Mouse (Mus musculus) lung, embryonic 14.5 days (tissue): ENCODE measurements around the gene Rapgef2. TPM values are rescaled to one million over a fixed set of nuclear protein-coding genes. Genes with fewer than 3 reads are reported as not detected.
A peak's percentile ranks its signal among the peaks of the same experiment; 100 is the strongest.

ENCODE experiments used
- ATAC-seq: fragments of 200-750 bp; cut with Nextera tagmentation; 2 replicates; pipeline ENCODE4 v1.8.0; 2017; ENCODE audit warnings: mild to moderate bottlenecking, moderate TSS enrichment, moderate library complexity; ENCODE audit not compliant: insufficient read depth
- DNase-seq: peaks from one replicate; pipeline ENCODE4 v3.0.0-alpha.2; 2015
- H3K27ac ChIP-seq: fragments of 300-500 bp; sonication (generic); 2 replicates; pipeline ENCODE4 v1.5.1; 2014; ENCODE audit warnings: low read depth, mild to moderate bottlenecking, moderate library complexity
- H3K27me3 ChIP-seq: fragments of 300-500 bp; sonication (generic); 2 replicates; pipeline ENCODE4 v1.6.1; 2014; ENCODE audit warnings: low read length, control low read depth; ENCODE audit not compliant: insufficient read depth
- H3K36me3 ChIP-seq: fragments of 300-500 bp; sonication (generic); 2 replicates; pipeline ENCODE4 v1.6.1; 2014; ENCODE audit warnings: control low read depth; ENCODE audit not compliant: insufficient read depth
- H3K4me1 ChIP-seq: fragments of 300-500 bp; sonication (generic); 2 replicates; pipeline ENCODE4 v1.6.1; 2014; ENCODE audit warnings: antibody characterized with exemption, control low read depth; ENCODE audit not compliant: insufficient read depth
- H3K4me2 ChIP-seq: fragments of 300-500 bp; sonication (generic); 2 replicates; pipeline ENCODE4 v1.6.1; 2014; ENCODE audit warnings: mild to moderate bottlenecking
- H3K4me3 ChIP-seq: fragments of 300-500 bp; sonication (generic); 2 replicates; pipeline ENCODE4 v1.5.1; 2014; ENCODE audit warnings: low read depth, low read length
- H3K9ac ChIP-seq: fragments of 300-500 bp; sonication (generic); 2 replicates; pipeline ENCODE4 v1.6.1; 2014
- H3K9me3 ChIP-seq: fragments of 300-500 bp; sonication (generic); 2 replicates; pipeline ENCODE4 v1.6.1; 2016; ENCODE audit warnings: low read depth, low read length, control low read depth
- CTCF ChIP-seq: IDR thresholded peaks from 2 replicates; pipeline ENCODE4 v1.5.1; 2016; ENCODE audit warnings: antibody characterized with exemption, low read depth
- WGBS: fragments of 180-500 bp; shearing (Covaris S2); extraction: QIAGEN DNeasy Blood & Tissue Kit; methylation state at CpG from one replicate; pipeline ENCODE4 v1.1.7; 2014; 5-methylcytosine and 5-hydroxymethylcytosine counted together
- polyA plus RNA-seq: library from polyadenylated mRNA; unstranded; fragments of >200 nt; fragmentation: Nextera tagmentation; extraction: Ambion mirVana; gene quantifications from 2 replicates; pipeline ENCODE4 v1.2.1, GENCODE M21; 2014

The Rapgef2 gene
- polyA plus RNA-seq, 1 experiment from 2014 or later: 10.1 TPM

DNA sequence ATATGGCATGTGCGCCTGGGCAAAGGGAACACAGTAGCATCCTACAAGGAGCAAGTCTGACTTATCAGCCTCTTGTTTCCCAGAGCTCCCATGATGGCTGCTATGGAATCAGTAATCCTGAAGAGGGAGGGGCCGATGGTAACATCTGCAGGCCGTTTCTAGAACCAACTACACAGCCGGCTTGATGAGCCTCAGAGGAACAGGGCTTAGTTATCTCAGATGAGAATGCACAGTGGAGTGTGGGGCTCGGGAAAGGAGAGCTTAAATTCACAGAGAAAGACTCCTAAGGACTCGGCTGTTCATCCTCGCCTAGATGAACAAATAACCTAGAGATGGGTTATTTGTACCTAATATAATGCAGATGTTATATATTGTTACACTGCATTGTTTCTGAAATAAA lies 164.9 kb downstream of the Rapgef2 start:
- 81% methylated on average over 7 of the region's 7 CpGs for WGBS
- DNase-seq: no peak
- Histone ChIP-seq H3K4me3 (no peak overlapping the region), H3K9me3 (no peaks in the 10 kb centered on the region), H3K27ac (no peak overlapping the region), H3K4me2 (no peak overlapping the region), H3K36me3 (no peaks in the 10 kb centered on the region), H3K27me3 (no peaks in the 10 kb centered on the region), H3K4me1 (no peaks in the 10 kb centered on the region), H3K9ac (no peak overlapping the region)
- no peak for ATAC-seq
- TF ChIP-seq CTCF: no peak

DNA sequence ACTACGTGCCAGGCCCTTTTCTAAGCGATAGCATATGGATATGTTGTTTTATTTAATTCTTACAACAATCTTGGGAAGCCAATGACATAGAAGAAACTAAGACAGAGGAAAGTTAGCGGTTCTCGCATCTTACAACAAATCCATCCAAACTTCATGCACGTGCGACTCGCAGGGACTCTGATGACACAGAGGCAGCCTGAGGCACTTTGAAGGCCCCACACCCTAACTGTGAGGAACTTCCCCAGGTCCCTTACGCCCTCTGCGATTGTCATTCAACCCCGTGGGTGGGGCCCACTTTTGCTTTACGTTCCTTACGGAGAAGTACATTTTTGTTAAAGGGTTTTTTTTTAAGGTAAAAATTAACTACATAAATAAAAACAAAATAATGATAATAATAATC lies 166.3 kb downstream of the Rapgef2 start:
- WGBS: 93% methylated on average over 12 of the region's 12 CpGs
- no peaks in the 10 kb centered on the region for H3K36me3 ChIP-seq
- no peak overlapping the region for H3K27ac ChIP-seq
- no peak for TF ChIP-seq CTCF
- H3K27me3 ChIP-seq: no peaks in the 10 kb centered on the region
- no peaks in the 10 kb centered on the region for H3K9me3 ChIP-seq
- H3K4me3 ChIP-seq: no peak overlapping the region
- DNase-seq (no peak), ATAC-seq (no peak)
- no peak overlapping the region for H3K9ac ChIP-seq
- no peaks in the 10 kb centered on the region for H3K4me1 ChIP-seq
- H3K4me2 ChIP-seq: no peak overlapping the region

DNA sequence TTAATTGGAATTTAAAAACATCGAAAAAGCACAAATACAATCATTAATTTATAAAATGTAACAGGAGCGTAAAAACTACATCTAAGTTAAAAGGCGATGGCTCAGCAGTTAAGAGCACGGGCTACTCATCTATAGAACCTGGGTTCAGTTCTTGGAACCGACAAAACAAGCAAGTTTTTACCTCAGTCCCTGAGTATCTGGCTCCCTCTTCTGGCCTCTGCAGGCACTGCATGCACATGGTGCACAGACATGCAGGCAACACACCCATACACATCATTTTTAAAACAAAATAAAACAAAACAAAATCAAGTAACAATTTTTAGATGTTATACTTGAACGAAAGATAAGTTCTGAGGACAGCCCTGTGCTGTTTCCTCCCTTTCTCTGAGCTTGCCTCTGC lies 176.2 kb downstream of the Rapgef2 start:
- Histone ChIP-seq H3K36me3 (no peaks in the 10 kb centered on the region), H3K4me3 (no peak overlapping the region), H3K9me3 (no peaks in the 10 kb centered on the region), H3K27me3 (no peaks in the 10 kb centered on the region), H3K4me1 (no peaks in the 10 kb centered on the region), H3K27ac (no peak overlapping the region), H3K9ac (no peak overlapping the region), H3K4me2 (no peak overlapping the region)
- ATAC-seq (no peak), DNase-seq (peak; percentile 44)
- peak; percentile 54 for TF ChIP-seq CTCF
- 93% methylated on average over 6 of the region's 6 CpGs for WGBS

DNA sequence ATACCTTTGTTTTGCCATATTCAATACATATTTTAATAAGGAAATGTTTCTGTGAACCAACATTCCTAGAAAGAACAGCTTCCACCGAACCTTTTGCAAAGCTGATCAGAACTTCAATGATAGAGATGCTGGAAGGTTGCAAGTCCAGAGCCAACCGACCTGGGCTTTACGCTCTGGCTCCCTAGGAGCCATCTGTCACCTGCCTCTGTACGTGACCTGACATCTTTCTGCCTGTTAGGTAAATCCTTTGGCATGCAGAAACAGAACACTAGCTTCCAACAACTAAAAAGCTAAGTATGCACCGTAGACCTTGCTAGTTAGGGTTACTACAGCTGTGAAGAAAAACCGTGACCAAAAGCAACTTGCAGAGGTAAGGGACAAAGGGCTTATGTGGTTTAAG lies 178.1 kb downstream of the Rapgef2 start:
- Histone ChIP-seq H3K4me2 (no peak overlapping the region), H3K4me3 (no peak overlapping the region), H3K4me1 (no peaks in the 10 kb centered on the region), H3K27ac (no peak overlapping the region), H3K27me3 (no peaks in the 10 kb centered on the region), H3K36me3 (0 out of 2 replicates have a peak, but pooled peaks cover 4% of the 10 kb centered on the region), H3K9me3 (no peaks in the 10 kb centered on the region), H3K9ac (no peak overlapping the region)
- DNase-seq (no peak), ATAC-seq (no peak)
- WGBS: 87% methylated on average over 6 of the region's 6 CpGs
- no peak for TF ChIP-seq CTCF

DNA sequence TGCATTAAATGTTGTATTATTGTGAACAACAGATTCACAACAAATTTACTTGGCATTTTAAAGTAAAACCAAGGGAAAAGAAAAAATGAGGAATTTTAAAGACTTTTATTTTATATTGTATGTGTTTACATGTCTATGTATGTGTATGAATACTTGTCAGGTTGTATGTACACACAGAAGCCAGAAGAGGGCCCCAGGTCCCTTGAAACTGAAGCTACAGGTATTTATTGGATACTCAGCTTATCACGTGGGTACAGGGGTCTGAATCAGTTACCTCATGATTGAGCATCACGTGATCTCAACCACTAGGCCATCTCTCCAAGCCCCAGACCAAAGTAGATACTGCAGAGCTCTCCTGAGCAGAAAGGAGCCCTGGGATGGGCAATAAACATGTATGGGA lies 180.0 kb downstream of the Rapgef2 start:
- Histone ChIP-seq H3K4me1 (no peaks in the 10 kb centered on the region), H3K9ac (no peak overlapping the region), H3K9me3 (no peaks in the 10 kb centered on the region), H3K36me3 (peaks cover 8% of the 10 kb centered on the region; the same call in 1 of the 2 replicates), H3K4me2 (no peak overlapping the region), H3K4me3 (no peak overlapping the region), H3K27ac (no peak overlapping the region), H3K27me3 (no peaks in the 10 kb centered on the region)
- DNase-seq (no peak), ATAC-seq (no peak)
- no peak for TF ChIP-seq CTCF
- 85% methylated on average over 2 of the region's 2 CpGs for WGBS

DNA sequence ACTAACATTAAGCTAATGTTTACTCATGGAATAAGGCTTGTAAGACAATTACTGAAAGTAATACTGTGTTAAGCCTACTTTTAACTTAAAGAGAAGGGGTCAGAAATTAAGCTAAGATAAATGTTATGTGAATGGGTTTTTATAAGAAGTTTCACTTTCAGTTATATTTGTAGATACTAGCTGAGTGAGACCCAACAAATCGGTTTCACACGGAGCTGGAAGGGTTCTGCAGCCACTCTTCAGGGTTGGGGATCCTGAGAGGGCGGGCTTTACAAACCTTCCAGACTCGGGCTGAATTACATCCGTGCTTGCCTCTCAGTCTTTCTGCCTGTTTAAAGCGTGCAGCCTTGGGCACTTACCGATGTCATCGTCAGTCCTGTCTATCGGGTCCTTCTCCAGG lies 182.7 kb downstream of the Rapgef2 start:
- Histone ChIP-seq H3K27ac (no peak overlapping the region), H3K9ac (no peak overlapping the region), H3K4me1 (no peaks in the 10 kb centered on the region), H3K4me3 (no peak overlapping the region), H3K9me3 (no peaks in the 10 kb centered on the region), H3K27me3 (no peaks in the 10 kb centered on the region), H3K36me3 (peaks cover 8% of the 10 kb centered on the region; the same call in 1 of the 2 replicates), H3K4me2 (no peak overlapping the region)
- no peak for TF ChIP-seq CTCF
- 87% methylated on average over 9 of the region's 9 CpGs for WGBS
- no peak for DNase-seq
- ATAC-seq: no peak

DNA sequence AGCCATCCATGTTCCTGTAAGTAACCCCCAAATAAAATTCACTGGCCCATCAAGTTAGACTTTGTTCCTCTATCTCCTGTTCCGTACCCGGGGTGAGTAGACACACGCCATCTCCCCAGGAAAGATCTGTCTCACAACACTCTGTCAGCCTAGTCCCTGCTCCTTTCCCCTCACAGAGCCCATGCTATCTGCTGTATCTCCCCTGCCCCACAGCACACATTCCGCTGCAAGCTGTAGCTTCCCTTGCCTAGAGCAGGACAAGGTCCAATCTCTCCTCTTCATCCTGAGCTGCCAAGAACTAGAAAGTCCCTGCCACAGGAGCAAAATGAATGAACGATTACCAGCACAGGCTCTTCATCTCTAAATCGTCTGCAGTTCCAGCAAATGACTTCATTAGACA lies 184.6 kb downstream of the Rapgef2 start:
- Histone ChIP-seq H3K27me3 (no peaks in the 10 kb centered on the region), H3K4me3 (no peak overlapping the region), H3K4me2 (no peak overlapping the region), H3K27ac (no peak overlapping the region), H3K4me1 (no peaks in the 10 kb centered on the region), H3K9ac (no peak overlapping the region), H3K36me3 (peaks cover 11% of the 10 kb centered on the region; the same call in 1 of the 2 replicates), H3K9me3 (no peaks in the 10 kb centered on the region)
- WGBS: 51% methylated on average over 6 of the region's 6 CpGs
- no peak for TF ChIP-seq CTCF
- DNase-seq (no peak), ATAC-seq (no peak)

DNA sequence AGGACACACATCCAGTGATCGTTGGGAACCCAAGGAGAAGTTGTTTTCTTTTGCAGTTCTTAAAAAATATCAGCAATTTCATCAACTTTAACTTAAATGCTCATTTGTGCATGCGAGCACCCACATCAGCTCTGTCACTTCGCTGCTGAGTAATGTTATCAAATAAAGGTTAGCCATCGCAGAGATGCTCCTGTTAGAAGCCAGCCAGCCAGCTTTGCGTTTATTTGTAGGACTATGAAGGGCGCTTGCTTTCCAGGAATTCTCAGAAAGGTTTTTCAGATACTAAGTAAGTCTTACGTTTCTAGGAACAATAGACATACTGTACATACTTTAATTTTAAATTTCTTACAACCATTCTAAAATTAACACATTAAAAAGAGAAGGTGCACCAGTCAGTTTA lies 185.5 kb downstream of the Rapgef2 start:
- H3K4me2 ChIP-seq: no peak overlapping the region
- ATAC-seq (no peak), DNase-seq (no peak)
- no peak for TF ChIP-seq CTCF
- no peaks in the 10 kb centered on the region for H3K27me3 ChIP-seq
- H3K9ac ChIP-seq: no peak overlapping the region
- H3K4me1 ChIP-seq: no peaks in the 10 kb centered on the region
- H3K27ac ChIP-seq: no peak overlapping the region
- peaks cover 11% of the 10 kb centered on the region; the same call in 1 of the 2 replicates for H3K36me3 ChIP-seq
- no peak overlapping the region for H3K4me3 ChIP-seq
- H3K9me3 ChIP-seq: no peaks in the 10 kb centered on the region
- 89% methylated on average over 7 of the region's 7 CpGs for WGBS
